Mouse (Mus musculus): ENCODE data around the gene Chp1.

- TF ChIP-seq POLR2A (IDR thresholded peaks at IDR 0.05; ENCODE audit: low read depth, low read length) (no peak), CTCF (IDR thresholded peaks at IDR 0.05; ENCODE audit: extremely low read depth, insufficient read length, insufficient replicate concordance, low read depth, low read length) (no peak)
These were observed 36.6 kb upstream of the Chp1 start for GRCm38 (mm10) chr2:119510856-119511255.
